Mouse (Mus musculus) small intestine, adult 2 months (tissue): ENCODE measurements at regions not wholly inside any gene's neighbourhood (a gene's known extent, or its start where the extent isn't known, plus 50 kb on each side); places are given as distances from the start of the nearest gene placed in this dataset.

Experiments used
- H3K27ac ChIP-seq: fragments of 200-500 bp; 2 replicates; pipeline ENCODE4 v1.5.1; 2012; ENCODE audit warnings: low read depth, low read length, control low read depth, inconsistent platforms; ENCODE audit not compliant: insufficient read depth
- H3K27me3 ChIP-seq: fragments of 200-500 bp; 2 replicates; pipeline ENCODE4 v1.6.1; 2012; ENCODE audit warnings: mild to moderate bottlenecking, moderate library complexity, low read length, inconsistent platforms; ENCODE audit not compliant: control insufficient read depth, insufficient read depth
- H3K36me3 ChIP-seq: fragments of 200-500 bp; 2 replicates; pipeline ENCODE4 v1.6.1; 2012; ENCODE audit warnings: mild to moderate bottlenecking, low read length, control low read depth, inconsistent platforms; ENCODE audit not compliant: control insufficient read depth, insufficient read depth
- H3K4me1 ChIP-seq: fragments of 200-500 bp; 2 replicates; pipeline ENCODE4 v1.6.1; 2012; ENCODE audit warnings: low read length, inconsistent platforms, mixed read lengths; ENCODE audit not compliant: control insufficient read depth, insufficient read depth, insufficient read length
- H3K4me3 ChIP-seq: fragments of 200-500 bp; 2 replicates; pipeline ENCODE4 v1.5.1; 2012; ENCODE audit warnings: low read depth, mild to moderate bottlenecking, control low read depth, inconsistent platforms, low read length, moderate library complexity
- CTCF ChIP-seq: fragments of 200-500 bp; IDR thresholded peaks from 2 replicates; pipeline ENCODE4 v1.5.1; 2012; ENCODE audit warnings: low read depth, mild to moderate bottlenecking, control low read depth, inconsistent platforms, low read length, moderate library complexity, mixed read lengths; ENCODE audit not compliant: insufficient replicate concordance, insufficient read length; ENCODE audit errors: extremely low read depth
- POLR2A ChIP-seq: fragments of 200-500 bp; IDR thresholded peaks from 2 replicates; pipeline ENCODE4 v1.6.1; 2012; ENCODE audit warnings: low read depth, mild to moderate bottlenecking, control low read depth, inconsistent platforms, low read length, moderate library complexity
- WGBS: fragments of 180-500 bp; shearing (Covaris S2); methylation state at CpG from one replicate; pipeline ENCODE4 v1.1.7; 2018; 5-methylcytosine and 5-hydroxymethylcytosine counted together

DNA sequence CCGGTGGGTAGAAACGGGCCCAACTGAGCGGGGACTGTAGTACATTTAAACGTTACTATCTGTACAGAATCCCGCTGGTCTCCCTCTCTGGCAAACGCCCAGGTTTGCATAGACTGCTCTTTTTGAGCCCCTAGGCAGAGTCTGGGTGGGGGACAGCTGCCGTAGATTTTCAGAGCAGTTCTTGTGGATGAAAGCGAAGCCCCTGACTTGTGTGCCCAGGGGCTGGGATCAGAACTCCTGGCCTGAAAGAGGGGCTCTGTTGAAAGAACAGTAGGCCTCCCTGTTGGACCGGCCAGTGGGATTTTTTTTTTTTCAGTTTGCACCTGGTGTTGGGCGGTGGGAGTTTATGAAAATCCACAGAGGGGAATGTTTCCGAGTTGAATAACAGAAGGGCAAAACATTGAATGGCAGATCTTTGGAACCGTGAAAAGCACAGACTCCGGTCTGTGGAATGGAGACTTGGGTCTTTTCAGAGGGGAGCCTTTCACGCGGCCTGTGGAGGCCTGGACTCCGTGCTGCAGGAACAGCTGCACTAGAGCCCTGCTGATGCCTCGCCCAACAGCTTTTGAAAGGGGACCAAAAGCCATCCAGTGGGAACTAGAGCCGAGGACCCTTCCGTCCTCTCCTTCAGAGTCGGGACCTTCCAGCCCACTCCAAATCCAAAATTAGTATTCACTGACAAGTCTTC lies 297.3 kb downstream of the Pik3r1 start:
- no peak overlapping the region for H3K4me3 ChIP-seq
- WGBS = 90% methylated on average over 20 of the region's 20 CpGs

DNA sequence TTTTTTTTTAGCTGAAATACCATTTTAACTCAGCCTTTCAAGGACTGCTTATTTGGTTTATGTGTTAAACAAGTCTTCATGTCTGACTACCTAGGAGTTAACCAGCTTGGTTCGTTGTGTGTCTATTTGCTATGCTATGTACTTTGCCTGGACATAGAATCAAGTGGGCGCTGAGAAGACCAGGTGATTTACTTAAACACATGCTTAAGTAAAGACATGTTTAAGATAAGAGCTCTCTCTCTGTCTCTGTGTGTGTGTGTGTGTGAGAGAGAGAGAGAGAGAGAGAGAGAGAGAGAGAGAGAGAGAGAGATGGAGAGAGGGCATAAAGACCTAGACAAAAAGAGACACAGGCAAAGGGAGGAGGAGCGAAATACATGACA lies 302.3 kb downstream of the Pik3r1 start:
- H3K36me3 ChIP-seq = no peaks in the 10 kb centered on the region
- H3K27me3 ChIP-seq = no peaks in the 10 kb centered on the region
- H3K4me3 ChIP-seq = no peak overlapping the region
- H3K4me1 ChIP-seq = peaks cover 6% of the 10 kb centered on the region; the same call in 1 of the 2 replicates
- no peak overlapping the region for H3K27ac ChIP-seq
- TF ChIP-seq CTCF (no peak), POLR2A (no peak)
- 46% methylated on average over 3 of the region's 3 CpGs for WGBS

More for the DNA sequence above, 297.3 kb downstream of the Pik3r1 start:
- H3K27ac ChIP-seq = no peak overlapping the region
- peaks cover 2% of the 10 kb centered on the region; the same call in 1 of the 2 replicates for H3K4me1 ChIP-seq
- no peaks in the 10 kb centered on the region for H3K36me3 ChIP-seq
- no peaks in the 10 kb centered on the region for H3K27me3 ChIP-seq
- TF ChIP-seq CTCF = no peak
- no peak for TF ChIP-seq POLR2A

DNA sequence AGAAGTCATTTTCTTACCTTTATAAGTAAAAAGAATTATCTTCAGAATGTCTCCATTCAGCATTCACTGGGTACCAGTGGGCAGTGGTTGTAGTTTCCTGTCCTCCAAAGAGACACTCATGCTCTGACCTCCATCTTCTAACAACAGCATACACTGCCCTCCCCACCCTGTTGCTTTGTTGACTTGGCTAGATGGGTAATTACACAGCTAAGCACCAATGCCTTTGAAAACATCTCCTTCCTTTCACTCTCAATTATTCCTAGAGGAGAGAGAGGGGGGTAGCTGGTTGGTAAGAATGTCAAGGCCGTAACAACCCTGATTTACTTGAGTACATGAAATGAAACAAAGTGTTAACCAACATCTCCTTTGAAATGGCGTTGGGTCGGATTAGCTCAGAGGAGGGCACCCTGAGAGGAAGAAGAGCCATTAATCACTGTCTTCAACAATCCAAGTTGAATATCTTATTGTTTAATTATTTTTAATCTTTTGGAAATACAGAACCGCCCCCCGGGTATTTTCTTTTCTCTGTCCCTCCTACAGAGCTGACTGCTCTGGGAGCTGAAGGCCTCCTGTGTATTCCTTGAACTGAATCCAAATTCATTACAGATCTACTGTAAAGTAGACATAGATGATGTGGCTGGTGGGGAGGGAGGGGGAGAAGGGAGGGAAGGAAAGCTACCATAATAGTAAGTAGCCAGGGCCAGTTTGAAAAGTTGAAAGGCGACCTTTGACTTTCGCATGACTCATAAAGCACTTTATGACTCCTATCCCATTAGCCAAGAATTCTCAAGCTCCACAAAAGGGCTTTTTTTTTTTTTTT lies 302.9 kb downstream of the Pik3r1 start:
- TF ChIP-seq POLR2A = no peak
- no peak for TF ChIP-seq CTCF
- 38% methylated on average over 7 of the region's 7 CpGs for WGBS
- H3K27ac ChIP-seq = no peak overlapping the region
- H3K4me1 ChIP-seq = peaks cover 6% of the 10 kb centered on the region; the same call in 1 of the 2 replicates
- H3K27me3 ChIP-seq = no peaks in the 10 kb centered on the region
- H3K36me3 ChIP-seq = no peaks in the 10 kb centered on the region
- no peak overlapping the region for H3K4me3 ChIP-seq

DNA sequence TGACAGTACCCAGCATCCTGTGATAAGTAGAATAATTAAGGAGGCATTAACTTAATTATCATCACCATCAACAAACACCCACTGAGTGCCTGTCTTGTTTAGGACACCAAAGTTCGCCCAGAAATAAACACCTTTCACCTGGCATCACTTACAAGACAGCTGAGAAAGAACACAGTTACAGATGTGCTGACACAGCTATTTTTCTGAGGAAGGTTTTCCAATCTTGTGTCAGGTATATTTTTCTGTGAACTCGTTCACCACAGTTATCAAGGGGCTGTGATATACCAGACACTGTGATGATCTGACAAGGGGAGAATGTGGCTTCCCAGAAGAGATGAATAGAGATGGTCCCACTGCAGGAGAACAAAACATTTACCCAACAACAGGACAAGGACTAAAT lies 311.1 kb downstream of the Pik3r1 start:
- TF ChIP-seq CTCF (no peak), POLR2A (no peak)
- Histone ChIP-seq H3K27ac (no peak overlapping the region), H3K27me3 (no peaks in the 10 kb centered on the region), H3K4me1 (no peaks in the 10 kb centered on the region), H3K36me3 (no peaks in the 10 kb centered on the region), H3K4me3 (no peak overlapping the region)
- 69% methylated on average over 2 of the region's 2 CpGs for whole genome bisulfite sequencing

DNA sequence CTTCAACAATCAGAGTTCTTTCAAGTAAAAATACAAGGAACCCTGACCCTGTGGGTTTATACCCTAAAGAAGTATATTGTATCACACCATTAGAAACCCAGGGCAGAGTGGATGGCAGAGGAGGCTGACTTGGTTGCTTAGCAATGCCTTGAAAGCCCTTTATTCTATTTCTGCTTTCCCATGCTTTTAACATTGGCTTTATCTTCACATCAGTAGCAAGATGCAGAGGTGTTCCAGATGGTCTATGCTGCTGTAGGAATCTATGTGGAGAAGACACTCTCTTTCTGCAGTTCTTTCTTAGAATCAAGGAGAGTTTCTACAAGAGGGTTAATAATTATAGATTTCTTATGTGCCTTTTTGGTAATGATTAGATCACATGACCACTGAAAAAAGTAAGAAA lies 313.7 kb downstream of the Pik3r1 start:
- H3K4me3 ChIP-seq = no peak overlapping the region
- TF ChIP-seq POLR2A (no peak), CTCF (no peak)
- H3K4me1 ChIP-seq = no peaks in the 10 kb centered on the region
- no peak overlapping the region for H3K27ac ChIP-seq
- H3K36me3 ChIP-seq = no peaks in the 10 kb centered on the region
- H3K27me3 ChIP-seq = no peaks in the 10 kb centered on the region

DNA sequence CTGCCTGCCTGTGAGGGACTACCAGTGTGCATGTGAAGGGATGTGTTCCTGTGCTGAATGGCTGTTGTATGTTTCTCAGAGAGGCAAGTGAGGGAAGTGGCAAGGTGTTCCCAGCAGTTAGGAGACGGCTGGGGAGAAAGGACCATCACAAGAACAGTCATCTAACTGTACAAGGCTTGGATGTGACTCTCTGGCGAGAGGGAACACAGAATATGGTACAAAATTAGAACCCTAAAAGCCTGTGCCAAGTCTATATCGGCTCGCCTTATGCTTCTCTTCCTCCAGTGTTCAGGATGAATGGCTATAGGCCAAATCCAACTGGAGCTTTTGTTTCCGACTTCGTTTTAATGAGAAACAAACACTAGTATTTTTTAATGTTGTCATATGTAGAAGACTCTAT lies 317.5 kb downstream of the Pik3r1 start:
- no peak for TF ChIP-seq POLR2A
- TF ChIP-seq CTCF = no peak
- no peaks in the 10 kb centered on the region for H3K4me1 ChIP-seq
- no peaks in the 10 kb centered on the region for H3K36me3 ChIP-seq
- H3K4me3 ChIP-seq = no peak overlapping the region
- no peaks in the 10 kb centered on the region for H3K27me3 ChIP-seq
- WGBS = 88% methylated on average over 6 of the region's 6 CpGs
- H3K27ac ChIP-seq = no peak overlapping the region

DNA sequence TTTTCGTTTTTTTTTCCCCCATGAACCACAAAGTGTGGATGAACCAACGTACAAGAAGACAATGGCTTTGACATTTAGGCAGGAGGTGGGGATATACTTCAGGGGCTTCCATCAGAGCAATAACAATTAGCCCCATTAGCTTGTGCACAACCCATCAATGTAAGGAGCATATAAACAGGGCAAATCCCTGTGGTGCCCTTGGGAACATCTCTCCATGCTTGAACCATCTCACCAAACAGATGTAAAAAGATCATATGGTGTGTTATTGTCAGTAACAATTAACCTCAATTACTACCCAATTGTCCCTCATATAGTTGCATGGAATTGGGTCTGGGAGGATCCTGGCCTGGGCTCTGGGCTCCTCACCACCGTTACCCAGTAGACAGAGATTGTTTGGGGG lies 328.5 kb downstream of the Pik3r1 start:
- H3K4me3 ChIP-seq = no peak overlapping the region
- no peaks in the 10 kb centered on the region for H3K36me3 ChIP-seq
- TF ChIP-seq CTCF = no peak
- TF ChIP-seq POLR2A = no peak
- no peaks in the 10 kb centered on the region for H3K27me3 ChIP-seq
- WGBS = 83% methylated on average over 3 of the region's 3 CpGs
- no peaks in the 10 kb centered on the region for H3K4me1 ChIP-seq
- no peak overlapping the region for H3K27ac ChIP-seq
